Mouse (Mus musculus) kidney, embryonic 15.5 days (tissue): ENCODE data around the gene Gm20765. TPM values are rescaled to one million over a fixed set of nuclear protein-coding genes. Genes with fewer than 3 reads are reported as not detected.

ENCODE experiments used
- polyA plus RNA-seq: library from polyadenylated mRNA; unstranded; fragments of >200 nt; fragmentation: Nextera tagmentation; extraction: Ambion mirVana; gene quantifications from 2 replicates; pipeline ENCODE4 v1.2.1, GENCODE M21; 2015

Gene Gm20765
- polyA plus RNA-seq, 1 experiment from 2014 or later, result not detected

Other genes starting within 250 kb of the Gm20765 start
- not detected in 2 replicates for gene Gm21293, start 42.5 kb upstream of the Gm20765 start, polyA plus RNA-seq
- not detected in 2 replicates for gene Gm6763, start 34.0 kb upstream of the Gm20765 start, polyA plus RNA-seq
- gene Gm8764, start 25.5 kb upstream of the Gm20765 start, polyA plus RNA-seq, result not detected in 2 replicates
- not detected in 2 replicates for gene Gm21304, start 17.0 kb upstream of the Gm20765 start, polyA plus RNA-seq
- gene Gm21312, start 8.5 kb upstream of the Gm20765 start, polyA plus RNA-seq, result not detected in 2 replicates
- gene Gm4340, start 8.5 kb downstream of the Gm20765 start, polyA plus RNA-seq, result not detected in 2 replicates